Mouse (Mus musculus): ENCODE measurements around the gene Lgals9.
"Not testable (repeated sequence)": the region's sequence is repeated elsewhere in the genome, so short reads cannot be mapped to it uniquely, and the experiment has no call there.

Lgals9 gene

GRCm38 (mm10) chr11:79006417-79006816, 21.7 kb upstream of the Lgals9 start:
- no peak for DNase-seq

GRCm38 (mm10) chr11:79005578-79006394, 21.0 kb upstream of the Lgals9 start:
- DNase-seq: no peak

- DNase-seq: no peak
These were observed 19.3 kb upstream of the Lgals9 start for GRCm38 (mm10) chr11:79003769-79004638.

GRCm38 (mm10) chr11:79003053-79003768, 18.5 kb upstream of the Lgals9 start:
- no peak for DNase-seq

GRCm38 (mm10) chr11:79002551-79002951, 17.8 kb upstream of the Lgals9 start:
- no peak for DNase-seq

GRCm38 (mm10) chr11:79001871-79002270, 17.1 kb upstream of the Lgals9 start:
- no peak for DNase-seq

- no peak for DNase-seq
These were observed 14.4 kb upstream of the Lgals9 start for GRCm38 (mm10) chr11:78999118-78999517.

- not testable (repeated sequence) for DNase-seq
These were observed 6.3 kb upstream of the Lgals9 start for GRCm38 (mm10) chr11:78990875-78991543.

- DNase-seq: no peak
These were observed 5.3 kb upstream of the Lgals9 start for GRCm38 (mm10) chr11:78990096-78990495.

- DNase-seq: not testable (repeated sequence)
These were observed 4.5 kb upstream of the Lgals9 start for GRCm38 (mm10) chr11:78989206-78989605.

- no peak for DNase-seq
These were observed 1.7 kb upstream of the Lgals9 start for GRCm38 (mm10) chr11:78986311-78987002.

- DNase-seq: no peak
These were observed 759 bp upstream of the Lgals9 start for GRCm38 (mm10) chr11:78985505-78985904.

GRCm38 (mm10) chr11:78983539-78983938, 1.2 kb downstream of the Lgals9 start:
- no peak for DNase-seq

- DNase-seq: no peak
These were observed 2.0 kb downstream of the Lgals9 start for GRCm38 (mm10) chr11:78982513-78983291.

GRCm38 (mm10) chr11:78982042-78982441, 2.7 kb downstream of the Lgals9 start:
- no peak for DNase-seq

- no peak for DNase-seq
These were observed 4.6 kb downstream of the Lgals9 start for GRCm38 (mm10) chr11:78980083-78980634.

GRCm38 (mm10) chr11:78978176-78979019, 6.3 kb downstream of the Lgals9 start:
- DNase-seq: no peak

- DNase-seq: no peak
These were observed 7.8 kb downstream of the Lgals9 start for GRCm38 (mm10) chr11:78976731-78977510.

Measured in cerebellum, postnatal 36 days (tissue).